Mouse (Mus musculus): Measurements from ENCODE around the gene Gm9970.

GRCm38 (mm10) chr5:31288655-31289054 lies 47.6 kb upstream of the Gm9970 start:
- TF ChIP-seq CTCF (IDR thresholded peaks at IDR 0.05; ENCODE audit: borderline replicate concordance, extremely low read depth, insufficient read depth, insufficient read length): no peak
- TF ChIP-seq POLR2A (IDR thresholded peaks at IDR 0.05; ENCODE audit: borderline replicate concordance, extremely low read depth, insufficient read depth, insufficient read length, poor library complexity, severe bottlenecking): no peak

Measured in brain, embryonic 14.5 days (tissue).